Mouse (Mus musculus) spleen, adult 2 months (tissue): Measurements from ENCODE around the gene Bdh1.

Experiments
- CTCF ChIP-seq: fragments of 200-500 bp; IDR thresholded peaks from 2 replicates; pipeline ENCODE4 v1.5.1; 2011; ENCODE audit warnings: mild to moderate bottlenecking, inconsistent platforms; ENCODE audit not compliant: insufficient read depth, insufficient read length, insufficient replicate concordance; ENCODE audit errors: extremely low read depth
- POLR2A ChIP-seq: fragments of 200-500 bp; IDR thresholded peaks from 2 replicates; pipeline ENCODE4 v1.6.1; 2011; ENCODE audit warnings: low read depth, low read length, inconsistent platforms

DNA sequence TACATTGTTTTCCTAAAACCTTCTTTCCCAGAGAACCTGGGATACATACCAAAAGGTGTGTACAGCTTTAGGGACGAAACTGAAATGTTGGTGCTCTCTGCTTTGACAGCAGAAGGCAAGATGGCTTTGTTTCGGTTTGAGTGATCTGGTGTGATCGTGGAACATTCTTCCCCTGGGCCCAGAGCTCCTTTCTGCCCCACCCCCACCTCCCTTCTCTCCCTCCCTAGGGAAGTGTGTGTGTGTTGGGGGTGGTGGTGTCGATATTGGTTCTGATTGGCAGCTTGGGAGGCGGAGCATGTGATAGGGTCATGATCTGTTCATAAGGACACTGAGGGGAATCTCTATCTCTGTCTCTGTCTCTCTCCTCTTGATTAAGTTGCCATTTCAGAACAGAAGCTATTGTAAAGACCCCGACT is 71.5 kb downstream of the Bdh1 start:
- no peak for TF ChIP-seq CTCF
- TF ChIP-seq POLR2A: no peak
